ENCODE assay signal across 8 mouse cellular contexts in genomic region chr14:78537551-78537950, GRCm38 (mm10). TPM values are rescaled to one million over a fixed set of nuclear protein-coding genes. Genes with fewer than 3 reads are reported as not detected.
DNase-seq lines count a peak whose midpoint lies in the region; ATAC-seq lines count a peak whose summit lies in the region.

No protein-coding gene starts in this region.

- H3K9me3 ChIP-seq in kidney, embryonic 14.5 days (ENCODE audit: control insufficient read depth, low read length) = no peaks in the 10 kb centered on the region
- no peaks in the 10 kb centered on the region for H3K9me3 ChIP-seq in hindbrain, embryonic 10.5 days
- H3K9me3 ChIP-seq in neural tube, embryonic 15.5 days (replicated peaks) = no peaks in the 10 kb centered on the region

- H3K27me3 ChIP-seq in kidney, embryonic 14.5 days (ENCODE audit: control insufficient read depth, insufficient read depth, low read length) = no peaks in the 10 kb centered on the region
- H3K27me3 ChIP-seq in hindbrain, embryonic 10.5 days (ENCODE audit: insufficient read depth, poor library complexity, severe bottlenecking) = no peaks in the 10 kb centered on the region
- H3K27me3 ChIP-seq in neural tube, embryonic 15.5 days (replicated peaks) = no peaks in the 10 kb centered on the region

- H3K27ac ChIP-seq in kidney, embryonic 14.5 days (ENCODE audit: low read depth, low read length) = peak overlapping the region; percentile 63
- H3K27ac ChIP-seq in hindbrain, embryonic 10.5 days = peak overlapping the region; percentile 98
- peak overlapping the region; percentile 96 for H3K27ac ChIP-seq in neural tube, embryonic 15.5 days (replicated peaks)

- no peak for DNase-seq in kidney, adult 9 months
- DNase-seq in cerebellum, adult 8-10 months = peak; percentile 38
- DNase-seq in hindbrain, embryonic 10.5 days (ENCODE audit: low spot score) = peak; percentile 6
- DNase-seq in left cerebral cortex, postnatal 14 days (ENCODE audit: low spot score in 2 of 2) = peak; percentile 25 to 69
- DNase-seq in urinary bladder, postnatal 14 days (ENCODE audit: low spot score) = no peak
- no peak for DNase-seq in urinary bladder, adult 18-20 months (ENCODE audit: low spot score in 2 of 2)

- no peak for ATAC-seq in kidney, embryonic 14.5 days (ENCODE audit: low FRiP score, low TSS enrichment)
- ATAC-seq in neural tube, embryonic 15.5 days (ENCODE audit: low FRiP score) = peak; percentile 4; the same call in 1 of the 2 replicates

- 38% methylated on average over 6 of the region's 6 CpGs for WGBS in kidney, embryonic 14.5 days
- WGBS in hindbrain, embryonic 10.5 days = 47% methylated on average over 6 of the region's 6 CpGs
- 30% methylated on average over 6 of the region's 6 CpGs for WGBS in neural tube, embryonic 15.5 days

- peak overlapping the region; percentile 90 for H3K4me3 ChIP-seq in kidney, embryonic 14.5 days (ENCODE audit: low read length)
- H3K4me3 ChIP-seq in hindbrain, embryonic 10.5 days = peak overlapping the region; percentile 87
- peak overlapping the region; percentile 97 for H3K4me3 ChIP-seq in neural tube, embryonic 15.5 days (replicated peaks)

- intact Hi-C loops in left cerebral cortex, postnatal 14 days (cut with DNase I) = no loop called here

- H3K36me3 ChIP-seq in kidney, embryonic 14.5 days (ENCODE audit: control insufficient read depth, insufficient read depth, low read length) = no peaks in the 10 kb centered on the region
- H3K36me3 ChIP-seq in hindbrain, embryonic 10.5 days = no peaks in the 10 kb centered on the region
- no peaks in the 10 kb centered on the region for H3K36me3 ChIP-seq in neural tube, embryonic 15.5 days

- peaks cover 17% of the 10 kb centered on the region; the same call in 1 of the 2 replicates for H3K4me1 ChIP-seq in kidney, embryonic 14.5 days (ENCODE audit: control insufficient read depth, insufficient read depth, low read length)
- H3K4me1 ChIP-seq in hindbrain, embryonic 10.5 days (replicated peaks) = peaks cover 23% of the 10 kb centered on the region
- H3K4me1 ChIP-seq in neural tube, embryonic 15.5 days = peaks cover 35% of the 10 kb centered on the region

- peak overlapping the region; percentile 64; the same call in 1 of the 2 replicates for H3K4me2 ChIP-seq in kidney, embryonic 14.5 days (replicated peaks; ENCODE audit: low read depth, low read length)
- peak overlapping the region; percentile 80 for H3K4me2 ChIP-seq in neural tube, embryonic 15.5 days

- H3K9ac ChIP-seq in kidney, embryonic 14.5 days (ENCODE audit: low read depth, low read length) = 0 out of 2 replicates have a peak overlapping the region, but pooled peaks have one; percentile 91
- H3K9ac ChIP-seq in neural tube, embryonic 15.5 days (replicated peaks) = peak overlapping the region; percentile 60; the same call in 1 of the 2 replicates

RNA-seq across cellular contexts. Expression of gene Akap11, which starts 0.9 kb away (rescaled TPM):
- 17.7 and 19.7 TPM in 2 replicates for polyA plus RNA-seq in kidney, embryonic 14.5 days (2014; fragmentation: Nextera tagmentation; extraction: Ambion mirVana)
- 16.3 and 18.5 TPM in 2 replicates for polyA plus RNA-seq in hindbrain, embryonic 10.5 days (2016; fragmentation: Nextera tagmentation; extraction: Ambion mirVana)
- total RNA-seq in left cerebral cortex, postnatal 14 days (2021) = 100 to 1,000 TPM; 156 to 163 TPM
- polyA plus RNA-seq in neural tube, embryonic 15.5 days (2015; fragmentation: Nextera tagmentation; extraction: Ambion mirVana) = 31.5 and 32.4 TPM in 2 replicates

Comparison
In these comparisons a context has a peak if more than half of its experiments do, and no peak if none do; other contexts are left out.
1. DNase-seq: peak in cerebellum, adult 8-10 months (single experiment), hindbrain, embryonic 10.5 days (single experiment) and left cerebral cortex, postnatal 14 days (2 of 2); none in kidney, adult 9 months (single experiment), urinary bladder, postnatal 14 days (single experiment) and urinary bladder, adult 18-20 months (0 of 2).
2. Peak in every context shown above with its lines, with median percentiles within 50 percentile points of each other: H3K27ac ChIP-seq and H3K4me3 ChIP-seq.